Mouse (Mus musculus): Measurements from ENCODE around the gene Fcna.
A peak's percentile ranks its signal among the peaks of the same experiment; 100 is the strongest.

Gene Fcna

DNA sequence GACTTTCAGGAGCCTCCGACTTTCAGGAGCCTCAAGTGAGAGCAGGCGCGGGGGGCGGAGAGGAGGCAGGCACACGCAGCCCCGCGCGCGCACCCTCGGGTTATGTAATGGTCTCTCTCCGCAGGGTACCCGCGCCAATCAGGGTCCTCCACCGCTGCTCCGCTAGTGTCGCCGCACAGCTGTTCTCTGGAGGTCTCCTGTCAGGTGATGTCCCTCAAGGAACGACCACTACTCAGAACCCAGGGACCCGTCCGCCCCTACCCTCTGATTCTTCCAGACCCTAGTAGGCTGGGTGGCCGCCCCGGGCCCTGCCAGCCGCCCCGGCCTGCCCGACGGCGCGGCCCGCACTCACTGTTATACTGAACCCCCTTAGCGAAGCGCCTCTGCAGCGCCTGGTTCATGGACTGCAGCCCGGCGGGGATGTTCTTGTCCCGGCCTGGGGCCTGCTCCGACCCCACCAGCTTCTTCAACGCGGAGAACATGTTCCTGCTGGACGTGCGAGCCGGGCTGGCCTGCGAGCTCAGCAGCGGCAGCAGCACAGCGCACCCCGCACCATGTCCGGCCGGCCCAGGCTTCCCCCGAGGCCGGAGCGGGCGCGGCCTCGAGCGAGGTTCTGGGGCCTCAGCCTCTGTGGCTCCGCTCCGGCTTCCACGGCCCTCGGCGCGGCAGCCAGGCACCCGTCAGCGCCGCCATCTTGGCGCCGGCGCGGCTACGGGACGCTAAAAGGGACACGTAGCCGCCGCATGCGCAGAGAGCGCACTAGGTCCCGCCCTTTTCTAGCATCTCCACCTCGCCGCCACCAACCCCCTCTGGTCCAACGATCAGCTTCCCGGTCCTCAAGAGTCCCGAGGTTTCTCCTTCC lies 19.8 kb downstream of the Fcna start, which contains the start of gene Rabl6:
Rabl6 (minus strand) TSS at position 761 of the 862 bp plus-strand sequence.
- DNase-seq = peak; percentile 88

DNA sequence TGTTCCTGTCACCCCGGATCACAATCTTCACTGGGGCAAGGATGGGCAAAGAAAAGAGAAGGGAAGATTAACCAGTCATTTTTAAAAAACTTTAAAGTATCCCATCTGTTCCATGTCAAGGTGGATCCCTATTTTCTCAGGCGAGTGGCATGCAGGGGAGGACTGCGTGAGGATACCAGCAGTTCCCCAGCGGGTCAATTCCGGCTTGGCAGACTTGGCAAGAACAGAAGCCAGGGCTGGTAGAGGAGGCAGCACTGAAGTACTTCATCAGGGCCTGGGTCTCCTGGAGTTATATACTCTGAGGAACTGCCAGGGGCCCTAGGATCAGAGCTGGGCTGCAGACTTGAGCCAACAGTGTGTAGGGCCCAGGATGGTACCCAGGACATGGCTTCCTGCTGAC lies 25.3 kb downstream of the Fcna start:
- DNase-seq = no peak

DNA sequence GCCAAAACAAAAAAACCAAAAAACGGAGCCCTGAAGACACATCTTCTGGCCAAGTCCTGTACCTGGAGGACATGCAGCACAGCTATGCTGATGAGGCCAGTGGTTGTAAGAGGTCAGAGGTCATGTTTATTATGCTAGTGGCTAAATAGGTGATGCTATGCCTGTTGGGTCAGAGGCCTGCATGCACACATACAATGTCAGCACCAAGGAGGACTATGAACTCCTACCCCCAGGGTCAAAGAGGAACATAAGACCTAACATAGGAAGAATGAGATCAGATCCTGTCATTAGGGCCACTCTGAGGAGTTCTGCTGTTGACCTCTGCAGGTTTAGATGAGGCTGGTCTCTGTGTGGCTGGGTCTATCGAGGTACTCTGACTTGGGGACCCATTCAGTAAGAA lies 27.8 kb downstream of the Fcna start:
- DNase-seq = no peak

DNA sequence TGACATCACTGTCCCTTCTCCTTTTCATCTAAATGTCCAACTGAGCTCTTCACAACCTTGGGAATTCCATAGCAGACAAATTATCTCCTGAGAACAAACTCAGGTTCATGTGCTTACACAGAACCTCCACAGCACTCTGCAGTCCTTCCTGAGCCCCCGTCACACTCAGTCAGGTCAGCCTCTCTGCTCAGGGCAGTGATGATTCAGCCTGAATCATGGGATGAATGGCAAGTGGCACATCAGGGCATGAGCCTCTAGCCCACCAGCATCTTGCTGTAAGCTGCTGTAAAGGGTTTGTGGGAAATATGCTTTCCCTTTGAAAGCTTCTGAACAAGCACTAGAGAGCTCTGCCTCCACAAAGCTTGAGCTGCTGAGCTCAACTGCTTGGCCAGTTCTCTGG lies 29.1 kb downstream of the Fcna start:
- no peak for DNase-seq

DNA sequence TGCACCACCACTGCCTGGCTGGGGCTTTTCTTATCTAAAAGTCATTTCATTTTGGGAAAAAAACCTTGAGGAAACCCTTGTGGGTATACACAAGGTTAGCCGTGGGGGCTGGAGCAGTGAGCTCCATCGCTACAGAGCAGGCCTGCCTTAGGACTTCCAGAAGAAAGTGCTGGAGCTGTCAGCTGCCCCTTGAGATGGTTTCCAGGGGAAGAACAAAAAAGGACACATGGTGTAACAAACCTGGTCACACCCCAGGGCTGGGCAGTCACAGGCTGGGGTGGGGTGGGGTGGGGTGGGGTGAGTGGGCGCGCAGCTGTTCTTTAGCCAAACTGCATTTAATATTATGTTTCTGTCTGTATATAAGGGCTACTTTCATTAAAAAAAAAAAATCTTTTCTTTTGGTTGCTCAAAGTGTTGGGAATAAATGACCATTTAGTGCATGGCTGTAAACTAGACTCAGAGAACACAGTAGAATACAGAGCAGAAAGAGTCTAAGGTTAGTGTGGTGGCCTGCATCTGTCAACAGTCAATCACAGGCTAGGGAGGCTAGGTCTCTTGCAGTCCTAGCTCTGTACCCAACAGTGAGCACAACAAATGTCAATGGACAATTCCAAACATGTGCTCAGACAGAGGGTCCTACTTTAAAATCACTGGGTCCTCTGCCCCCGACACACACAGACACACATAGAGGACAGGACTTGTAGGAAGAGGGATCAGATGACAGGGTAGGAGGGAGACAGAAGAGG lies 30.9 kb downstream of the Fcna start:
- no peak for DNase-seq

DNA sequence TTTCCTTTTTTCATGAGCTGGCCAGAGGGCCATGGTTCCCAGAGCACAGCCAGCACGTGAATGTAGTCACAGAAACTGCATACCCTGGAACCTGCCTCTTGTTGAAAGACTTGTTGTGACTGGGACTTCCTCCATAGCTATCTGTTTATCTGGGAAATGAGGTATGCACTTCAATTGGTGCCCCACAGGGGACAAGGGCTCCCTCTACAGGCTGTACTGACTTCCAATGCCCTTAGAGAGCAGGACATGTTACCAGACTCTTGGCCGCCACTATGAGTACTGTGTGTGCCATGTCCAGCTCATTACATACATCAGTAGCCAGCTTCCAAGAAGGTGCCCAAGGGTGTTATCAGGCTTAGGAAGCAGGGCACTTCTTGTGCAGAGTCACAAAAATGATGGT lies 36.0 kb downstream of the Fcna start:
- DNase-seq = peak; percentile 37

DNA sequence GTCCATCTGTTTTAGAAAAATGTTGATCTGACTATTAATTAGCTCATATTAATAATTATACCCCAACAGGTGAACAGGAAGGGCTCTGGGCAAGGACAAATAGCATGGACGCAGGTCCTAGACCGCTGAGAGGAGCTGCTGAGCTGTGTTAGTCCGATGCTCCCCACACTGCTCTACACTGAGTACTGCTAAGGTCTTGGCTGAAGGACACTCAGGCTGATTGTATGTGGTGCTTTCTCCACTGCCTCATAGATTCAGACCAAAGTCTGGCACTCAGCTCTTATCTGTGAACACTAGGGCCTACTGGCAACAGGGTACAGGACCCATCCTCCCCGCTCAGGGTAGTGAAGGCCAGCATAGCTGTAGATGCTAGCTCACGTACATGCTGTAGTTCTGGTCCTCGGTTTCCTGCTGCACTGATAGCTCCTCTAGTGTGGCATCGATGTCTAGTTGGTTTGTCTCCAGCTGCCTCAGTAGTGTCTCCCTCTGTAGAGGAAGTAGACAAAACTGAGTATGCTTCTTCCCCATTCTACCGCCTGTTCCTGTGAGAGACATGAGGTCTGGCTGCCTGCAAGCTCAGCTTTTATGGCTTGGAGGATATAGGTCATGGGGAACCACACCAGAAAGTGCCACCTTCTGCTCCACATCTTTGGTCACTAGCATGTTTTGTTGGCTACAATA lies 39.5 kb downstream of the Fcna start:
- no peak for DNase-seq

DNA sequence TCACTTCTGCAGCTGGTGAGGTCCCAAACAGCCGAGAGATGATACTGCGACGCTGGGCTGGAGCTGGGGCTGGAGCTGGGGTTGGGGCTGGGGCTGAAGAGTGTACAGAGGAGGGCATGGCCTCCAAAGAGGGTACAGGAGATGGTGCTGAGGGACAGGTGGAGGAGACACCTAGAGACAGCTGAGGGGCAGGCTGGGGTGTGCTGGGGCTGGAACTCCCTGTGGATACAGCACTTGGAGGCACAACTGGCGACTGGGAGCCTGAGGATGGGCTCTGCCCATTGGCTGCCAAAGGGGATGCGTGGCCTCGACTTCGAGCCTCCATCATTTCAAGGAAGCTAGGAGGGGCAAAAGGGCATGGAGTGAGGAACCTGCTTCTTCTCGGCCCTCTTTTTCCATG lies 40.5 kb downstream of the Fcna start:
- DNase-seq = no peak

DNA sequence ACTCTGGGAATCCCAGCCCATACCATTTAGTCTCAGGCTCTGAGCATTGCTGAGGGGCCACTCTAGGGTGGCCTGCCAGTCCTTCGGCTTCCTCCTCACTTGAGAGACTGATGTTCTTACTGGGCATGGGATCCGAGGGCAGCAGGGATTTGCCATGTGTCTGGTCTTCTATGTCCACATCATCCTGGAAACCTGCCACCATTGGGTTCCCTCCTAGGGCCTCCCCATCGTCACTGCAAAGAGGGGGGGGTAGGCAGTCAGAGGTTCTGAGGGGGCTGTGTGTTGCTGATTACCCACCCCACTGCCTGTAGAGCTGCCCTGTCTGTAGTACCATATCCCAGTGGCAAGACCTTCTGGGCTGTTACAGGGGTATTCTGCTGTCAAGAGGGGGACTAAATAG lies 42.2 kb downstream of the Fcna start:
- peak; percentile 33 for DNase-seq

DNA sequence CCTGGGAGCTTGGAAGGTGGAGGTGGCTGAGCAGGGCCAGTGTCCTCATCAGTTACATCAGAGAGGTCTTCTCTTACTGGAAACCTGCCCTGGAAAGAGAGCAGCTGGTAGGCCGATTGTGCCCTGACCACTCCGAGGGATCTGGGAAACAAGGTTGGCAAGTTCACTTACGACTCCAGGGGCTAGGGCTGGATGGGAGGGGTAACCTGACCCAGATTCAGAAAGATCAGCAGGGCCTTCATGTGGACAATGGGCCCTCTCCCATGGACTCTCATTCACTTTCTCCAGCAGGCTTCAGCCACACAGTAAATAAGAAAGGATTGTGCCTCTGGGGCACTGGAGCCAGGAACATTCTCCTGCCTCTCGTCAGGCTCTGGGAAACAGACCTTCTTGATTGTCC lies 43.0 kb downstream of the Fcna start:
- no peak for DNase-seq

DNA sequence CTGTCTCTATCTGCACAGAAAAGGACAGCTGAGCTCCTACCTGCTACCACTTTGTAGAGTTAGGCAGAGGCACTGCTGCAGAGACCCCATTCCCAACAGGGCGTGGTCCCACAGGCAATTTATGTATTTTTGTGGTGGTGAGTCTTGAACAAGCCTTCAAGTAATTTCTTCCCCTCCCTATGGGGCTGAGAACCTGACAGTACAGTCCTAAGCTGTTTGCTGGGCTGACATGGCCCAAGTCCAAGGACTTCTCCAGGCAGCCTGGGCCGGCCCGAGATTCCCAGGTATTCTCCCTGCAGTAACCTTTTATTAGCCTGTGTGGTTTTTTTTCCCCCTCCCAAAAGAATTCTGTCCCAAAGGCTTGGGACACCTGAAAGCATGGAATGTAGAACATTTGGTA lies 43.7 kb downstream of the Fcna start:
- peak; percentile 53 for DNase-seq

DNA sequence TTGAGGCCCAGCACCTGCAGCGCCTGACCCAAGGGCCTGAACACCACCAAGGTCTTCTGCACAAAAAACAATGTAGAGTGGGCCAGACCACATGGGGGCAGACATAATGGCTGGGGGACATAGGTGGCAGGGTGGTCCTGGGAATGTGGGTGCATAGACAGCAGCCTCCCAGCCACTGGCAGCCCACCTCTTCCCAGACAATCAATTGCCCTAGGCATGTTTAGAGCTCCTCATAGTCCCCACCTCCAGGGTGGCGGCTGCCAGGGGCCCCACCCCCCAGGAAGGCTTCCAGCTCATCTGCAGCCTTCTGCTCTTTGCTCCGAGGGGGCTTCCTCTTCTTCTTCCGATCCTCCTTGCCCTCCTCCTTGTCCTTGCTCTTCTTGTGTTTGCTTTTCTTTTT lies 44.3 kb downstream of the Fcna start:
- peak; percentile 33 for DNase-seq

DNA sequence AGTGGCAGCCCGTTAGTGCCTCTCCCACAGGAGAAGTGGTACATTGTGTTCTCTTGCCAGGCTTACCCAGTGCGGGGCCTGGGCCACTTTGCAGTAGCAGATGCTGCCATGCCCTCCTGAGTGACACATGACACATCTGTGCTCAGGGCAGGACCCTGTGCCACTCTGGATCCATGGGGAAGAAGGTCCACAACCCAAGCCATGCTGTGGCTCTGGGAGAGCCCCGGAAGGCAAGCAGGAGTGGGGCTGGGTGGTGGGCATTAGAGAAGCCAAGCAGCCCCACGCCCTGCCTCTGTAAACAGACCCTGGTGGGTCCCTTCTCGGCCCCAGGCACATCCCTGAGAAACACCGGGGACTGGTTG lies 44.7 kb downstream of the Fcna start:
- peak; percentile 43 for DNase-seq

DNA sequence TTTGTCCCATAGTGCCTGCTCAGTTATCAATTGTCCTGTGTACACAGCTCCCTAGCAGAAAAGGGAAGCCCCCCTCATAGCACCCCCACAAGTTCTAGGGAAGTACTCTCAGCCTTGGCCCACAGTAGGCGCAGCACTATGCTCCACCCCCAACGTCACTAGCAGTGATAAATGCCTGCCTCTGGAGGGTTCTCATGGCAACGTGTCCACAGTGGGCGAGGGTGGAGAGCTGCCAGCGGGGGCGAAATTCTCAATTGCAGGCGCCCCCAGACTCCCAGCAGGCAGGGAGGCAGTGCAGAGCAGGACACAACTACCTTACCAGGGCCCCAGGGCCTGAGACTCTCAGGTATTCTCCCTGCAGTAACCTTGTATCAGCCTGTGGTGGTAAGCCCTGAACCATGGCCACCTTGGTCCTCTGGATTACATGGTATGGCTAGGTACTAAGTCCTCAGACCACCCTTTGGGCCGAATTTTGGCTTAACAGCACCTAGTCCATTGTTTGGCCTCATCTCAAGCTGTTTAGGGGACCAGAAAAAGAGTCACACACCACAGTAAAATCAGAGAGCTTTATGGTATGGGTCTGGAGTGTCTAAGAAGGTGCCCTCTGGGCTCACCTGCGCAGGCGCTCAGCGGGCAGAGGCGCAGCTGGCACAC lies 45.2 kb downstream of the Fcna start:
- DNase-seq = peak; percentile 62

DNA sequence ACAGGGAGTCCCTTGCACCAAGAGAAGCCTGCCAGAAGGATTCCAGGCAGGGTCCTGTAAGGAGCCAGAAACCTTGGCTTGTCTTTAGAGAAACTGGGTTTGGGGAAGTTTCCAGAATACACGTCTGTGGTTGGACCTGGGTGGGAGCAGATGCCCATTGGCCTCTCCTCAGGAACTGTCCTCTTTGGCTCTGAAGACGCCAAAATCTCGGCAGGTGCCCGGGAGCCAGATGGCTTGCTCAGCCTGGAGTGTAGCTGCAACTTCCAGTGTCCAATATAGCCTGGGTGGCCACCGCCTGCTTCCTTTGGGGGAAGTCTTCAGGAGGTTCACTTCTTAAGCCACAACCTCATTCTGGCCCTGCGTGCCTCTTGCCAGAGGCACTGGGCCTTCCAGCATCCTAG lies 45.9 kb downstream of the Fcna start:
- DNase-seq = peak; percentile 90

DNA sequence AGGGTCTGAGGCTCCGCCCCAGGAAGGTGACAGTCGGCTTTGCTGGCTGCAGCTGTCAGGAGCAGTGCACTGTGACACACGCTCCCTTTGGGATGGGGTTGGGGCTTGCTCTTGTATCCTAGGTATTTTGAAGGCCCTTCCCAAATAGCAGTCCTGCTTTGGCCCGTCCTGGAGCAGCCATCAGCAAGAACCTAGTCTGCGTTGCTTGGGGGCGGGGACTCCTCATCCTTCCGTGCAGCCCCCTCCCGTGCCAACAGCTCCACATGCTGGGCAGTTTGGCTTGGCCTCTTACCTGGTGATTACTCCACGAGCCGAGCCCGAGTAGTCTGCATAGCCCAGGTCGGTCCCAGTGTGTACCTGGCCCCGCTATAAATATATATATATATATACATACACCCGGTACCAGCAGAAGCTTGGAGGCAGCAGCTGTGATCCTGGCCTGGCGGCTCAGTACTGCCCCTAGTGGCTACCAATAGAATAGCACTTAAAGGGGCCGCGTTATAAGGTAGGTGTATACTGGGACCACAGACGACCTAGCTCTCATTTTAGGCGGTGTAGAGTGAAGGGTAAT lies 46.5 kb downstream of the Fcna start, which contains the start of gene Ajm1:
Ajm1 (minus strand) TSS at position 464 of the 571 bp plus-strand sequence.
- DNase-seq = peak; percentile 83

DNA sequence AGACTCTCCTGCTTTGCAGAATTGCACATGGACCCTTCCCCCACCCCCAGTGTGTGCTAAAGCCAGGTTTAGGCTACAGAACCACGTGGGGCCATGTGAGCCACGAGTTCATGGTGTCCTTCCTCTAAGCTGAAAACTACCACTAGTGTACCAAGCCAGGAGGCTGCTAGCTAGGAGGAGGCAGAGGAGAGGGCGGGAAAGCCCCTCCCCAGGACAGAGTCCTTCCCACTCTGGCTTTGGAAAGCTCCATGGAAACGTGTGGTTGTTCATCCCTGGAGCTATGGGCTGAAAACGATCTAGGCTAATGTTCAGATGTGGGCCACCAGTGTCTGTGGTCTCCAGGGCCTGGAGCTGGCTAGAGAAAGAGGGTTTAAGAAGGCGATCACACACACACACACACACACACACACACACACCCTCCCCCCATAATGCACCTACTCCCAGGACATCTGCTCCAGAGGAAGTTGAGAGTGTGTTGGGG lies 47.2 kb downstream of the Fcna start:
- peak; percentile 46 for DNase-seq

DNA sequence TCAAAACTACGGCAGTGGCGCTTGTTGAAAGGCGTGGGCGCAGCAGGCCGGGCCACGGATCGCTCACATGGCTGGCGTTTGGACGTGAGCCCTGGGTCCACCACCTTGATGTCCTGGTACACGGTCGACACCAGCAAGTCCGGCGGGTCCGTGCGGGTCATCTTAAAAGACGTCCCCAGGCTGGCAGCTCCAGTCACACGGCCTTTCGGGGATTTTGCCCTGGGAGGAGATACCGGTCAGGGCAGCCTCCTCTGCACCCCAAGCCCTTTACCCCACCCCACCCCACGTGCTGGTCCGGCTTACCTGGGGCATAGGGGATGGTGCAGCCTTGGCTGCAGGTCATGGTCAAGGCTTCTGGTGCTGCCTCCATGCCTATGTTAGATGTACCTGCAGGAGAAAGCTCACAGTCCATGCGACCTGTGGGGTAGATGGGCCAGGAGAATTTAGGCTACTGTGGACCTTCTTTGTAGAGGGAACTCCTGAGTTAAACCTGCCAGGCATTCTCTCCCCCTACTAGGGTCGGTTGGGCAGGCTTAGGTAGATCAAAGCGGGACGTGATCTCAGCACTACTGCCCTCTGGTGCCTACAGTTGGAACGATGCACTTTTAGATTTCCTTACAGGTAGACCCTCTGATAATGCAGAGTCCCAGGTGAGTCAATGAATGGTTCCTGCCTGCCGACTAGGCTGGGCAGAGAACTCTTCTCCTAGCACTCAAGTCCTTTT lies 47.9 kb downstream of the Fcna start:
- DNase-seq = peak; percentile 80

DNA sequence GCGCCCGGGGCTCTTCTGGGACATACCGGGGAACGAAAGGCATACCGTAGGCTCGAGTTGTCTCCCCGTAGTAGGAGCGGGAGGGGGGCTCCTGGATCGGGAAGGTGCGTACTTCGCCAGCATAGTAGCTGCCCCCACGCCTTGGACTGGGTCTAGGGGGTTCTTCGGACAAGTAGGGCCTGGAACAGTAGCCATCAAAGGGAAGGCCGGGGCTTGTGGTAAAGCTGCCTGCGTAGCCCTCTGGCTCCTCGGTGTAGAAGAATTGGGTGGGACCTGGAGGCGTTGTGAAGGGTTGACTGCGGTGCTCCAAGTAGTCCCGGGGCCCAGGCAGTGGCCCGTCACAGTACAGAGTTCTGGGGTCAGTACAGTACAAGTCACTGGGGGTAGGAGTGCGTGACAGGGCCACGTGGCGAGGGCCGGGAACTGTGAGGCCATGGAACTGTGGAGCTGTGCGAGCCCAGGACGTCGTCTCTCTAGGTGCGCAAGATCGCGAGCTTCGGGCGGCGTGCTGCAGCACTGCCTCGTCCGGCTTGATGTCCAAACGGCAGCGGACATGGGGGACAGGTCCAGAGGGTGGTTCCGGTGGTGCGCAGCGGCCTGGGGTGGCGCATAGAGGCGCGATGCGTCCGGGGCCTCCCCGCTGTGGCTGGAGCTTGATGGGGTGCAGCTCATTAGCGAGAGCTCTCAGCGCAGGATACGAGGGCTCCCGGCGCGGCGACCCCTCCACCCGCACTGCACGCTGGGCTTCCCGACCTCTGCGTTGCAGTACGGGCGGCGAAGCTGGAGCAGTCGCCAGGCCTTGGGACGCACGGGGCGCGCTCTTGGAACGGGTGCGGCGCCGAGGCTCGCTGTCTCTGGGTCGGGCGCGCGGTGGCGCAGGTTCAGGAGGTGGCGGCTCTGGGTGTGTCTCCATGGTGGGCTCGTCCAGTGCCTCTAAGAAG lies 48.8 kb downstream of the Fcna start:
- DNase-seq = peak; percentile 66

DNA sequence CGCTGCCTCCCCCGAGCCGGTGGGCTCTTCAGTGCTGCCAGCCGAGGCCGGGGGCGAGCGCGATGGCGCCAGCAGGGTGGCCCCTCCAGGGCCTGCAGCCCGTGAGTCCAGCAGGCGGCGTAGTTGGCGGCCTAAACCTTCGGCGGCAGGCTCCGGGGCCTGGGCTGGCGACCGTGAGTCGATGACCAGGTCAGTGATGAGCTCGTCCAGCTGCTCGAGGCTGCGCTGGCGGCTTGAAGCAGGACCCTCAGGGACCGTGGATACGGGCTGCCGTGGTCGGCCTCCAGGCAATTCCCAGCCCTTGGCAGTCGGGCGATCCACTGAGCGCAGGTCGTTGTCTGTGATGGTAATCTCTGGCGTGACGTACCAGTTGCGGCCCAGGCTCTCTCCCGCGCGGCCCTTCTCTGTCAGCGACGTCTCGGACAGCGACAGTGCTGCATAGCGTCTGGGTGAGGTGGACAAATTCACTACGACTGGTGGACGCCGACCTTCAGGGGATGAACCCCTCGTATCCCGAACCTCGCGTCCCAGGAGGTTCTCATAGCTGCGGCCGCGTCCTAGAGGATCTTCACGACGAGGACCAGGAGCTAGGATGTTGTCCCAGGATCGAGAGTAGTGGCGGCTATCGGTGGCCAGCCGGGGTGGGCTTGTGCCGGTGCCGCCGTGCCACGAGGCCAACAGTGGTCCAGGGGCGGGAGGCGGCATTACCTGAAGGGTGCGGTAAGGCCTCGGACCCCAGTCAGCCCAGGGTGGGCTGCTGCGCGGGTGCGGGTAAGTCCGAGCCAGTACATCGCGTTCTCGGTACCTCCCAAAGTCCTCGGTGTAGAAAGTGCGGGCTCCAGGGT lies 49.7 kb downstream of the Fcna start:
- peak; percentile 56 for DNase-seq

Measured in cerebellum, adult 11 months (tissue).